Mouse (Mus musculus) large intestine, adult 2 months (tissue): Measurements from ENCODE around the gene Sept10. TPM values are rescaled to one million over a fixed set of nuclear protein-coding genes. Genes with fewer than 3 reads are reported as not detected.

Source experiments
- DNase-seq: peaks from one replicate; pipeline ENCODE4 v3.0.0-alpha.2; 2012; ENCODE audit warnings: low read depth, low spot score
- whole genome bisulfite sequencing: fragments of 180-500 bp; shearing (Covaris S2); methylation state at CpG from one replicate; pipeline ENCODE4 v1.1.7; 2018; 5-methylcytosine and 5-hydroxymethylcytosine counted together
- polyA plus RNA-seq: library from polyadenylated mRNA; depleted of rRNA; stranded (reverse); fragments of >200 nt; gene quantifications from 2 replicates; pipeline ENCODE4 v1.2.3, GENCODE M21; 2012

The Sept10 gene
- polyA plus RNA-seq, 1 experiment, result 3.9 TPM

- no peak for DNase-seq
- WGBS, result 92% methylated on average over 2 of the region's 2 CpGs
Observed at GRCm38 (mm10) chr10:59235227-59235626, 13.6 kb upstream of the Sept10 start.

GRCm38 (mm10) chr10:59229205-59229820 is 7.7 kb upstream of the Sept10 start:
- no peak for DNase-seq
- 65% methylated on average over 4 of the region's 4 CpGs for WGBS

- 31% methylated on average over 2 of the region's 2 CpGs for WGBS
- no peak for DNase-seq
Observed at GRCm38 (mm10) chr10:59225137-59225536, 3.5 kb upstream of the Sept10 start.

- 33% methylated on average over 4 of the region's 4 CpGs for WGBS
Observed at GRCm38 (mm10) chr10:59223890-59224289, 2.2 kb upstream of the Sept10 start.

GRCm38 (mm10) chr10:59223301-59223700 is 1.7 kb upstream of the Sept10 start:
- 22% methylated on average over 14 of the region's 14 CpGs for WGBS
- no peak for DNase-seq

More at GRCm38 (mm10) chr10:59223890-59224289, 2.2 kb upstream of the Sept10 start:
- DNase-seq, result no peak

- WGBS, result 3% methylated on average over 49 of the region's 49 CpGs
Observed at GRCm38 (mm10) chr10:59222271-59223101, 839 bp upstream of the Sept10 start.

GRCm38 (mm10) chr10:59220824-59221472 is 699 bp downstream of the Sept10 start:
- DNase-seq, result no peak
- WGBS, result under 1% methylated on average over 39 of the region's 39 CpGs

More at GRCm38 (mm10) chr10:59222271-59223101, 839 bp upstream of the Sept10 start:
- no peak for DNase-seq

- DNase-seq, result no peak
Observed at GRCm38 (mm10) chr10:59200011-59200410, 21.6 kb downstream of the Sept10 start.

- DNase-seq, result no peak
- WGBS, result 96% methylated on average over 3 of the region's 3 CpGs
Observed at GRCm38 (mm10) chr10:59196763-59197162, 24.9 kb downstream of the Sept10 start.

- 44% methylated on average over 5 of the region's 5 CpGs for WGBS
- DNase-seq, result no peak
Observed at GRCm38 (mm10) chr10:59194891-59195290, 26.8 kb downstream of the Sept10 start.

GRCm38 (mm10) chr10:59182306-59182705 is 39.3 kb downstream of the Sept10 start:
- WGBS, result 63% methylated on average over 3 of the region's 3 CpGs
- no peak for DNase-seq

GRCm38 (mm10) chr10:59179620-59180019 is 42.0 kb downstream of the Sept10 start:
- no peak for DNase-seq
- WGBS, result 66% methylated on average over 3 of the region's 3 CpGs

GRCm38 (mm10) chr10:59172539-59172938 is 49.1 kb downstream of the Sept10 start:
- DNase-seq, result no peak
- 78% methylated on average over 1 of the region's 1 CpGs for WGBS

- DNase-seq, result no peak
- WGBS, result 74% methylated on average over 3 of the region's 3 CpGs
Observed at GRCm38 (mm10) chr10:59171042-59171441, 50.6 kb downstream of the Sept10 start.

- no peak for DNase-seq
- 66% methylated on average over 14 of the region's 14 CpGs for WGBS
Observed at GRCm38 (mm10) chr10:59166104-59166944, 55.3 kb downstream of the Sept10 start.

- no peak for DNase-seq
- WGBS, result 76% methylated on average over 4 of the region's 4 CpGs
Observed at GRCm38 (mm10) chr10:59162185-59162897, 59.3 kb downstream of the Sept10 start.

GRCm38 (mm10) chr10:59158627-59159026 is 63.0 kb downstream of the Sept10 start:
- WGBS, result 88% methylated on average over 3 of the region's 3 CpGs
- DNase-seq, result no peak

GRCm38 (mm10) chr10:59152544-59153081 is 69.0 kb downstream of the Sept10 start:
- no peak for DNase-seq
- WGBS, result 19% methylated on average over 5 of the region's 5 CpGs
